Mouse (Mus musculus) c-Kit-positive CD71-positive TER-119-positive erythroid progenitor cells, embryonic 14.5 days (primary cell): ENCODE measurements around the gene Rab7b.

Source experiments
- DNase-seq: peaks from one replicate; pipeline ENCODE4 v3.0.0-alpha.2; 2013; ENCODE audit warnings: low spot score

Rab7b gene

GRCm38 (mm10) chr1:131688475-131688874 lies at the start of gene Rab7b:
TSS of gene Rab7b (plus strand) at chr1:131688695.
- DNase-seq: no peak

- DNase-seq: no peak
These were observed 48.4 kb upstream of the Rab7b start for GRCm38 (mm10) chr1:131640062-131640461.

- DNase-seq: no peak
These were observed 46.9 kb upstream of the Rab7b start for GRCm38 (mm10) chr1:131641565-131641964.

- DNase-seq: no peak
These were observed 46.2 kb upstream of the Rab7b start for GRCm38 (mm10) chr1:131642251-131642650.

DNA sequence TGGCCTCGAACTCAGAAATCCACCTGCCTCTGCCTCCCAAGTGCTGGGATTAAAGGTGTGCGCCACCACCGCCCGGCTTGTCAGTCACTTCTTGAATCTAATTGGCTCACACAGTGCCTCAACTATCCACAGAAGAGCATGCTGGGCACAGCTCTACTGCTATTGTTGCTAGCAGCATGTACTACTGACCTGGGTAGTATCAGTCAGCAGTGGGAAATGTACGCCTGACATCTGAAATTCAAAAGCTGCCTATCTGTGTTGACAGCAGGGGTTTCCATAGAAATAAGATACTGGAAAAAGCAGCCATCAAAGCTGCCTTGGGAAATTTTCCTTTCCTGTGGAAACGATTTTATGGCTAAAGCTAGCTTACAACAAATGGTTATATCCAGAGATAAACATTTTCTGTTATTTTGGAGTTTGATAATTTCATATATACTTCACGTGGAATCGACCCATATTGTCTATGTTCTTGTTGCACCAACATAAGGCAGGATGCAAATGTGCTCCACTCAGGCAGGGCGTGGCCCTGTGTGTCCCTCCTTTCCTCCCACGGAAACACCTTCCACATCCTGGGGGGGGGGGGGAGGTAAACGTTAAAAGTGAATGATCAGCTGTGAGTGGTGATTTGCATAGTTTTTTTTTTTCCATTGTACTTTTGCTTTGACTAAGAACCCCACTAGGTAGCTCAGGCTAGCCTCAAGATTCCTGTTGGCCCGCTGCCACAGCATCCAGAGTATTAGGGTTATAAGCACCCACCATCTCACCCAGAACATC lies 35.6 kb upstream of the Rab7b start:
- no peak for DNase-seq

GRCm38 (mm10) chr1:131655601-131656000 lies 32.9 kb upstream of the Rab7b start:
- DNase-seq: no peak

GRCm38 (mm10) chr1:131657945-131658354 lies 30.5 kb upstream of the Rab7b start:
- peak; percentile 88 for DNase-seq

DNA sequence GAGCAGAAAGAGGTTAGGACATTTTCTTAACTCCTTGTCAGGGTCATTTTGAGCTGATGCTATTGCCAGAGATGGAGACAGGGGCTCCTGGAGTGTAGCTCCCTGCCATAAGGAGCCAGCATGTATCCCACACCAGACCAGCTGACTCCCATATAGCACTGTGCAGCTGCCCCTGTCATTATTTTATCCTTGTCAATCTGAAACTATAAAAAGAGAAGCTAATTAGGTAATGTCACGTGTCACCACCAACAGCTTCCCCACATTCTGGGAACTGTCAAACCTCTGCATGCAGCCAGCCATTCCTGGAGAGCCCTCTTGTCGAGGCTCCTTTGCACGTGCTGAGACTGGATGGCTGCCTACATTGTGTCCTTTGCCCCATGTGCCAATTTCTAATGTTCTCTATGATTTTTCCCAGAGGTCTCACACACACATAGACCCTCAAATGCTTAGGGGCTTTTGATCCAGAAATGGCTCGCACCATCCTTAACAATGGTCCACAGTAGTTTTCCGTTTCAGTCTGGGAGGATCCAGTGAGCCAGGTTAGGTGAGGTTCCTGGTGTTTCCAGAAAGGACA lies 28.9 kb upstream of the Rab7b start:
- DNase-seq: no peak

GRCm38 (mm10) chr1:131660266-131660665 lies 28.2 kb upstream of the Rab7b start:
- DNase-seq: no peak

- DNase-seq: no peak
These were observed 27.6 kb upstream of the Rab7b start for GRCm38 (mm10) chr1:131660716-131661472.

DNA sequence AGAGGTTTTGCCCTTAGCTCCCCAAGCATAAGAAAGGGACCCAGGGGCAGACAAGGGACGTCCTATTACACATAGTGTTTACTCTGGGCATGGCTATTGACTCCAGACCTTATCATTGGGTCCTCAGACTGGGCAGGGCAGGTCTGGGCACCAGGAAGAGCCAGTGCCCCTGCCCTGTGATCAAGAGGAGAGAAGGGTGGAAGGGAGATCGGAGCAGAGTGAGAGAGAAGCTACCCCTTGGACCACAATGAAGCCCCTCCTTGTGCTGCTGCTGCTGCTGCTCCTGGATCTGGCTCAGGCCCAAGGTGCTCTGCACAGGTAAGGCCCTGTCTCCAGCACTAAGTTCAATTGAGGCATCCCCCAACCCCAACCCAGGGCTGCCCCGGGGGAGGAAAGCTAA lies 26.7 kb upstream of the Rab7b start:
- DNase-seq: no peak

- no peak for DNase-seq
These were observed 25.1 kb upstream of the Rab7b start for GRCm38 (mm10) chr1:131663286-131663995.

DNA sequence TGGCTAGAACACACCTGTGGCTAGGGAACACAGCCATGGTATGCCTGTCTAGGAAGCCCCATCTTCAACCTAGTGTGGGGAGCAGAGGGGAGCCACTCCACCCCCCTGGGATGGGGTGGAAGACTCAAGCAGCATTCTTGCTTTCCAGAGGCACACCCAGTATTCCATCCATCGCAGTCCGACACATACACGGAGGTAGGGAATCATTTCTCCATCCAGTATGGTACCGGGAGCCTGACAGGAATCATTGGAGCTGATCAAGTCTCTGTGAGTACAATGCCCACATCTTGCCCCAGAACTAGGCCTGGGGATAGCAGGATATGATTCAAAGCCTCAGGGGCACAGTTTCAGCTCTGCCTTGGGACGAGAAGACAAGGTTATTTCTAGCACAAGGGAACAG lies 24.4 kb upstream of the Rab7b start:
- no peak for DNase-seq

GRCm38 (mm10) chr1:131665886-131666285 lies 22.6 kb upstream of the Rab7b start:
- no peak for DNase-seq

DNA sequence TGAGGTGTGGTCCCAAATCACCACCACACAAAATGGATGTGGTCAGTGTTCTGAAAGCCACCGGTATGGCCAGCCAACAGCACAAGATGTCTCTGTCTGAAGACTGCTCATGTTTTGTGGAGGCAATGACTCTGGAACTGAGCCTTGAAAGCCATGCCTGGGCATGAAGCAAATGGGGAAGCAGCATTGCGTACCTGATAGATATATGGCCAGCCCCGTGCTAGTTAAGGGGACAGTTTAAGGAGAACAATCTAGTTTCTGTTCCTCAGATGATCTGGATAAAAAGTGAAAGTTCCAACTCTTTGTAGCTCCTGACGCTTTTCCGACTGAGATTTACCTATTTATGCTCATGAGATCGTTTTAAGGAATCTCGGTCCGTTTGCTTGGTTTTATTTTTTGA lies 17.4 kb upstream of the Rab7b start:
- no peak for DNase-seq

DNA sequence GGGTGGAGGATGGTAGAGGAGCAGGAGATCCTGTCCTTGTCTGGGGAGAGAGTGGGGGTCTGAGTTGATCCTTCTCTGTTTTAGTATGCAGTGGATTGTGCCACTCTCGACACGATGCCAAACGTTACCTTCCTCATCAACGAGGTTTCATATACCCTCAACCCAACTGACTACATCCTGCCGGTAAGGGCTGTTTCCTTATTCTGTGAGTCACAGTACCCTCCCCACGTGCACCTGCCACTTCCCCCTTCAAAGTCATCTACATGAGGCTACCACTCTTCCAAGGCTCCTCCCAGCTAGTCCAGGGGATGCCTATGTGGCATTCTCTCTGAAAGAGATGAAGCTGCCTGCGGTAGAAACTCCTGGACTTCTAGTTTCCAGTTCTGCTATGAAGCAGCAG lies 16.1 kb upstream of the Rab7b start:
- DNase-seq: no peak

GRCm38 (mm10) chr1:131679644-131680043 lies 8.9 kb upstream of the Rab7b start:
- no peak for DNase-seq

- no peak for DNase-seq
These were observed 756 bp upstream of the Rab7b start for GRCm38 (mm10) chr1:131687739-131688138.

DNA sequence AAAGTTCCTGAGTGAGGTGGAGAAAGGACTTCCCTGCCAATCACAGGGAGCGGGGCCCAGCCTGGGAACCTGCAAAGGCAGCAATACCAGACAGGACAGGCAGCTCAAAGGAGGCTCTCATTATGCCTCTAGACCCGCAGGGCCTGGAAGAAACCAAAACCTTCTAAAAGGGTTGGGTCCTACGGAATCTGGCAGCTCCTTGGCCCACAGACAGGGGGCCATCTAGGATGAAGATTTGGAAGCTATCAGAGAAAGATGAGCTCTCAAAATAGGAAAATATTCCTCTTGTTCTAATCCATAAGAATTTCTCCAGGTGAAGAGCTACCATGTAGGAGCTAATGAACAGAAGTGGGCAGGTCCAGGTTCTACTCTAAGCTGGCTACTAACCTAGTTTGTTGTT lies 521 bp downstream of the Rab7b start:
- no peak for DNase-seq

GRCm38 (mm10) chr1:131689899-131690298 lies 1.4 kb downstream of the Rab7b start:
- DNase-seq: no peak

DNA sequence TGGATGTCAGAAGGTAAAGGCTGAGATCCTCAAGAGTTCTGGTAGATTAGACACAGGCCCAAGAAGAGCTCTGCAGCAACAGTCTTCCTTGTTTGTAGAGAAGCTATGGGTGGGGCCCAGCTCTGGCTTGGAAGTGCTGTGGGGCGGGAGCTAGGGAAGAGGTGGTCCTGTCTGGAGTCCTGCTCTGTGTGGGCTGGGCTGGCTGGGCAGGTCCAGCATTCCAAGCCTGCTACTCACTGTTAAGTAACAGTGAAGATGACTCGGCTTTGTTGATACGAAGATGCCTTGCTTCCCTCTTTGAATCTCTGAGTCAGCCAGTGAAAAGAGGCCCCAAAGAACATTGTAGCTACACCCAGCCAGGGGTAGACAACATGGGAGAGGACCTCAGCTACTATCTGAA lies 1.9 kb downstream of the Rab7b start:
- DNase-seq: no peak

GRCm38 (mm10) chr1:131691356-131691755 lies 2.9 kb downstream of the Rab7b start:
- no peak for DNase-seq

DNA sequence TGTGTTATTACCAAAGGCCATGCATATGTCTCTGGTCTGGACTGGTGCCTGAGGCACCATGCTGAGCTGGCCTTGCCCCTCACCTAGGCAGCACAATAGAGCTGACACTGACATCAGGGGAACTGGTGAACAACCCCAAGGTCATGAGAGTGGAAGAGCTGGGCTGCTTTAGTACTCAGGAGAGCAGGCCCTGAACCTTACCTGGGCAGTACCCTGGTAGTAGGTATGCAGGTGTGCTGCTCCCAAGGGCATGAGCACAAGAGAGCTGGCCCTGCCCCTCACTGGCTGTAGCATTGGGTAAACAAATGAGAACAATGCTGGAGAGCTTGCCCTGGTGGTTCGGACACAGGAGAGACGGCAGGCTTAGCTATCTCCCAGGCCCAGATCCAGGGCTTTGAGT lies 6.8 kb downstream of the Rab7b start:
- DNase-seq: no peak
